Mouse (Mus musculus): ENCODE measurements around the gene Clec2d. TPM values are rescaled to one million over a fixed set of nuclear protein-coding genes. Genes with fewer than 3 reads are reported as not detected.

The Clec2d gene
- polyA plus RNA-seq, 1 experiment, result 149 TPM

DNA sequence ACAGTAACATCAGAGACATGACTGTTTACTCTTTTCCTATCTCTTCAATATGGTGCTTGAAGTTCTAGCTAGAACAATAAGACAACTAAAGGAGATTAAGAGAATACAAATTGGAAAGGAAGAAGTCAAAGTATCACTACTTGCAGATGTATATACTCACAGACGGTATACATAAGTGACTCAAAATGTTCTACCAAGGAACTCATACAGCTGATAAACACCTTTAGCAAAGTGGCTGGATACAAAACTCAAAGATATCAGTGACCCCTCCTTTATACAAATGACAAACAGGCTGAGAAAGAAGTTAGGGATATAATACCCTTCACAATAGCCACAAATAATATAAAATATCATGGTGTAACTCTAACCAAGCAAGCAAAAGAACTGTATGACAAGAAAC is 40.6 kb downstream of the Clec2d start:
- no peak for DNase-seq (ENCODE audit: low read depth, low spot score)
- 95% methylated on average over 1 of the region's 1 CpGs for WGBS

- no peak for DNase-seq (ENCODE audit: low read depth, low spot score)
- 76% methylated on average over 3 of the region's 3 CpGs for WGBS
These were observed 41.9 kb downstream of the Clec2d start for GRCm38 (mm10) chr6:129222188-129222800.

GRCm38 (mm10) chr6:129223611-129224010 is 43.2 kb downstream of the Clec2d start:
- DNase-seq (ENCODE audit: low read depth, low spot score), result no peak
- WGBS, result 84% methylated on average over 2 of the region's 2 CpGs

DNA sequence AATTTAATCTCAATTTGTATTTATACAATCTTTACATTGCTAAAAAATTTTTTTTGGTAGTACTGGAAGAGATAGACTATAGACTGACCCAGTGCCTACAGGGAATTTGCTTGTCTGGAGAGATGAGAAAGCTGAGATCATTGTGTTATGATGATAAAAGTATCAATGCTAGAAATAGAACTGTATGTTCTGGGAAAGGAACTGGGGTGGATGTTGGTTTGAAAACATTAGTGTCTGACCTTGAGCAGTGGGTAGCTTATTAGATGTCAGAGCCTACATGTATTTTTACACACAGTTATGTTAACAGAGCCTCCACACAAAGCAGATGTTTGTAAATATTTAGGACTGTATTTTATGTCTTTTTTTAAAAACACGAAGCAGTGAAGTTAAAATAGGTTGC is 43.7 kb downstream of the Clec2d start:
- 69% methylated on average over 1 of the region's 1 CpGs for WGBS
- no peak for DNase-seq (ENCODE audit: low read depth, low spot score)

GRCm38 (mm10) chr6:129225078-129225477 is 44.7 kb downstream of the Clec2d start:
- no peak for DNase-seq (ENCODE audit: low read depth, low spot score)
- 81% methylated on average over 2 of the region's 2 CpGs for WGBS

GRCm38 (mm10) chr6:129228935-129229773 is 48.7 kb downstream of the Clec2d start:
- WGBS, result 48% methylated on average over 3 of the region's 3 CpGs
- no peak for DNase-seq (ENCODE audit: low read depth, low spot score)

DNA sequence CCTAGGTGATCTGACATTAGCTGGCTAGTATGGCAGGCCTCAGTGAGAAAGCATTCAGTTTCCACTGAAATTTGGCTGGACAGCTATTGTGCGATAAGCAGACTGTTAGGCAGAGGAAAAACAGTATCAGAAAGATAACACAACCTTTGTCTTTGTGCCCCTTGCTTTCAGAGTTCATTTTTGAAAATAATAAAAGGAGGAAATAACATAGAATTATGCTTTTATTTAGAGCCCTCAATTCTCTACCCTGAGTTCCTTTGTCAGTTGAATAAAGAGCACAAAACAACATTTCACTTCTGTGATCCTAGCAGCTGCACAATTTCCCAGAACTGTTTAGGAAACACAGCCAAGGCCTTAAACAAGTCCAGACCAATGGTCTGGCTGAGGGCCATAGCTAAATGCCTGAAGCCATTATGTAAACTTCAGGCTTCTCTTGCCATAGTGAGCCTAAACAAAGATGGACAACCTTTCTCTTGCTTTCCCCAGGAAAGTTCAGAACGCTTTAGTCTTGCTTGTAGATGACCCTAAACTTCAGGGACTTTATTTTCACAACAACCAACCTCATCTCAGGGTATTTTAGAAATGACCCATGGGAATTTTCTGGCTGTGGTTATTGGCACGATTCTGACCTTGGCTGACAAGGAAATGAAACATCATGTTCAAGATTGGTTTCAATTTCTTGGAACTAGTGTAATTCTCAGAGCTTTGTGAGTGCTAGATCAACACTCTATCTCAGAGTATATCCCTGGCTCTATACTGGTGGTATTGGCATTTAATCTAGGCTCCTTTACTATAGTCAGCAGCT is 49.6 kb downstream of the Clec2d start:
- 13% methylated on average over 3 of the region's 3 CpGs for WGBS
- DNase-seq (ENCODE audit: low read depth, low spot score), result no peak

DNA sequence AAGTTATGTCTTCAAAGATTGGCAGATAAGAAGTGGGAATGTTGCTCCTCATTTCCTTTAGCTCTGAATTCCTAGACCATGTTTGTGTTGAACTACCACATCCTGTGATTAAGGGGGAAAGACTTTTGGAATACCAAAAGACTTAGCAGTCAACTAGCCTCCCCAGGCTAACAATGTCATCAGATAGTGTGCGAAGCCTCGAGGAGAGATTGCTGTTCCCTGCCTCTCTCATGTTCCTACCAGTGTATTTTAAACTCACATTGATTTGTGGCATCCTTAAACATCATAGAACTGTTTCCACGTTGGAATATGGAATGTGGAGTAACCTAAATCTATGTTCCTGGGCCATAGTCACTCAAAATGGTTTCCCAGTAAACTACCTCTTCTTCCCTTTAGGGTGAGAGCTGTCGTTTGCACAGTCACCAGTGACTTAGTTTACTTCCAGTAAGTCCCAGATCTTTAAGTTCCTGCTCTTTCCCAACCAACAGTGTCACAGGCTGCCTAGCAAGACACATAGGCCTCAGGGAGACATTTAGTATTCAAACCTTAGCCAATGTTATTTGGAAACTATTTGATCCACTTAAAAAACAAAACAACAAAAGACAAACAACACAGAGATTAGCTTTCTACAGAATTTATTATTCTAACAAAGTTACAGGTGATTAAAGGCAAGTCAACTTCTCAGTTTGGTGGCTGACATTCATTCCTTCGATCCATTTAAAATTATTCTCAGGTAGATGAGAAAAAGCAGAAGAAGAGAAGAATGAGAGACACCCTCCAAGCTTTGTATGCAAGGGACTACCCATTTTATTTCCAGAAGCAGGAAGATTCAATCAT is 51.8 kb downstream of the Clec2d start:
- DNase-seq (ENCODE audit: low read depth, low spot score), result no peak
- WGBS, result 52% methylated on average over 5 of the region's 5 CpGs

DNA sequence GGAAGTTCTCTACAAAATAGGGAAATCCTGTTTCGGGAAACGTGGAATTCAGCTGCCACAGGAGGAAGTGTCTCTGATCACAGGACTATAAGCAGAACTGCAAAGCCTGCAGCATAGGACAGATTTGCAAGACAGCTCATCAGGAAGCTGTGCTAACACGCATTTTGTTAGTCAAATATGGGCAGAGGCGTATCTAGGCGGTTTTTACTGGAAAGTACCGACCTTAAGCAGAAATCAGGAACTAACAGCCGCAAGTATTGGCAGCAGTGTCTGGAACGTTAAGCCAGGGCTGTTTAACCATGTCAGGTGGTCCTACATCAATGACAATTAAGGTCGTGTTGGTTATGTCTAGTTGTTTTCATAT is 52.4 kb downstream of the Clec2d start:
- DNase-seq (ENCODE audit: low read depth, low spot score), result no peak

DNA sequence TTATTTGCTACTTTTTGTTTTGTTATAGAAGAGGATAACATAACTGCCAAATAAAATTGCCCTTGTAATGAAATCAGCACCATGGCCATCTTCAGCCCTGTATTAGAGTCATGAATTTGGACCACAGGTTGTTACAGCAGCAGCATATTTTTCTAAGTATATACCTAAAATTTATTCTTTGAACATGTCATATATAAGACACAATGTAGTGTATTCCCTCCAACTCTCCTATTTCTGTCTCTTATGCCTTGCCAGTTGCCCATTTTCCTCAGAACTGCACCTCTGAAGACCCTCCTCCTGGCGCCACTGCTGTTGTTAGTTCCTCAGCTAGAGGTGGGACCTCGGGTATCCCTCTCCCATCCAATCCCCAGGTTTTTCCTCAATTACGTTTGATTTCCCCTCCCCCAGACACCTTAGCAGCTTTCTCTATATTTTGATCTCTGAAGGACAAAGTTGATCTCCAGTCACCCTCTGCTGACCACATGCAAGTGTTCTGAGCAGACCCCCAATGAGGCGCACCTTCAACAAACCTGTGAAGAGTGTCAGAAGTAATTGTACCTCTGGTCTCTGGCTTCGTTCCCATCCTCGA is 53.0 kb downstream of the Clec2d start:
- no peak for DNase-seq (ENCODE audit: low read depth, low spot score)
- 33% methylated on average over 6 of the region's 6 CpGs for WGBS

More for the DNA sequence above, 52.4 kb downstream of the Clec2d start:
- 8% methylated on average over 9 of the region's 9 CpGs for WGBS

GRCm38 (mm10) chr6:129233955-129234369 is 53.5 kb downstream of the Clec2d start:
- 63% methylated on average over 18 of the region's 18 CpGs for WGBS
- no peak for DNase-seq (ENCODE audit: low read depth, low spot score)

- no peak for DNase-seq (ENCODE audit: low read depth, low spot score)
- 46% methylated on average over 8 of the region's 8 CpGs for WGBS
These were observed 54.3 kb downstream of the Clec2d start for GRCm38 (mm10) chr6:129234456-129235360.

- WGBS, result 13% methylated on average over 5 of the region's 5 CpGs
- no peak for DNase-seq (ENCODE audit: low read depth, low spot score)
These were observed 55.5 kb downstream of the Clec2d start for GRCm38 (mm10) chr6:129235855-129236461.

Other genes with a start within 250 kb of the Clec2d start
- gene Clec2g, start 246.2 kb upstream of the Clec2d start, polyA plus RNA-seq (2012; rRNA removed), result 0.21 TPM in 1 of 2 replicates, not detected in the other
- gene Klrb1f, start 134.7 kb upstream of the Clec2d start, polyA plus RNA-seq (2012; rRNA removed), result 0.19 and 1.2 TPM in 2 replicates
- gene Clec2e, start 79.7 kb upstream of the Clec2d start, polyA plus RNA-seq (2012; rRNA removed), result 22.5 and 35.0 TPM in 2 replicates
- 1.5 and 1.7 TPM in 2 replicates for gene Cd69, start 94.8 kb downstream of the Clec2d start, polyA plus RNA-seq (2012; rRNA removed)
- not detected in 2 replicates for gene 4922502D21Rik, start 151.2 kb downstream of the Clec2d start, polyA plus RNA-seq (2012; rRNA removed)
- gene Clec12a, start 162.1 kb downstream of the Clec2d start, polyA plus RNA-seq (2012; rRNA removed), result 0.52 and 0.73 TPM in 2 replicates
- not detected in 2 replicates for gene Clec12b, start 205.3 kb downstream of the Clec2d start, polyA plus RNA-seq (2012; rRNA removed)
- 0.12 and 0.34 TPM in 2 replicates for gene Clec1b, start 216.7 kb downstream of the Clec2d start, polyA plus RNA-seq (2012; rRNA removed)
- gene Clec9a, start 228.2 kb downstream of the Clec2d start, polyA plus RNA-seq (2012; rRNA removed), result 0.60 and 0.99 TPM in 2 replicates